Mouse (Mus musculus) lung, postnatal 0 days (tissue): ENCODE measurements around the gene Mrpl21.

Experiments
- CTCF ChIP-seq: IDR thresholded peaks from 2 replicates; pipeline ENCODE4 v1.5.1; 2016; ENCODE audit warnings: antibody characterized with exemption, mild to moderate bottlenecking
- EP300 ChIP-seq: IDR thresholded peaks from 2 replicates; pipeline ENCODE4 v1.6.1; 2016; ENCODE audit warnings: antibody characterized with exemption, mild to moderate bottlenecking, control low read depth

GRCm38 (mm10) chr19:3333247-3333646 is 50.5 kb downstream of the Mrpl21 start:
- TF ChIP-seq EP300 (no peak), CTCF (no peak)
